Mouse (Mus musculus) CD4-positive, CD25-positive, alpha-beta regulatory T cell (primary cell): ENCODE results near the gene Amy2a5. TPM values are rescaled to one million over a fixed set of nuclear protein-coding genes. Genes with fewer than 3 reads are reported as not detected.

ENCODE experiments used
- polyA plus RNA-seq: library from polyadenylated mRNA; unstranded; fragments of 100-300 nt; shearing (Covaris generic); gene quantifications from one replicate; pipeline ENCODE4 v1.2.1, GENCODE M21; 2017

The Amy2a5 gene
- 0.14 TPM for polyA plus RNA-seq

GRCm38 (mm10) chr3:113258737-113259136 lies at the start of gene Amy2a5:
Gene Amy2a5 (minus strand): TSS chr3:113258837.

DNA sequence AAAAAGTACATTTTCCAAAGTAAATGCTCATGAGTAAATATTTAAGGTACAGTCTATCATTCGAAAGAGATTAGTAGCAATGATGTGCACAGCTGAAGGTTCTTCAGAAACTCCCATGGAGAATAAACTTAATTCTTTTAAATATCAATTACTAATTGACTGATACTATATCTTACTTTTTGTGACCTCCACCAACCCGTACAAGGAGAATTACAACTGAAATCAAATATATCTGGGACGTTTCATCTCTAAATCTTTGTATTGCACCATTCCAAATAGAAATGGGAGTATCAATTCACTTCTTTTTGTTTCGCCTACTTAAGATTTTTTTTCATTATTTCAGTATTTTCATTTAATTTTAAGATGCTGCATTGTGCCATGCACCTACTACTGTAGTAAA lies 32.7 kb upstream of the Amy2a5 start, which contains the start of gene Amy2a4:
Gene Amy2a4 (minus strand): TSS at position 101 of the 400 bp plus-strand sequence.

Other genes with a start within 250 kb of the Amy2a5 start
- gene Amy2a4, start 32.6 kb upstream of the Amy2a5 start, polyA plus RNA-seq: not detected
- not detected for gene Amy2a3, start 65.2 kb upstream of the Amy2a5 start, polyA plus RNA-seq
- not detected for gene Amy2a2, start 97.8 kb upstream of the Amy2a5 start, polyA plus RNA-seq